Mouse (Mus musculus): ENCODE measurements around the gene Gm9972. TPM values are rescaled to one million over a fixed set of nuclear protein-coding genes. Genes with fewer than 3 reads are reported as not detected.

The Gm9972 gene
- total RNA-seq (2023), result not detected

GRCm38 (mm10) chr11:43035446-43035845, at the start of gene Gm9972:
TSS of gene Gm9972 (plus strand) at chr11:43035746.

Other genes with a start within 250 kb of the Gm9972 start
- not detected for gene Atp10b, start 114.1 kb downstream of the Gm9972 start, total RNA-seq (2023)

All from neutrophil, adult 59 days (primary cell).